In the genomic region with DNA sequence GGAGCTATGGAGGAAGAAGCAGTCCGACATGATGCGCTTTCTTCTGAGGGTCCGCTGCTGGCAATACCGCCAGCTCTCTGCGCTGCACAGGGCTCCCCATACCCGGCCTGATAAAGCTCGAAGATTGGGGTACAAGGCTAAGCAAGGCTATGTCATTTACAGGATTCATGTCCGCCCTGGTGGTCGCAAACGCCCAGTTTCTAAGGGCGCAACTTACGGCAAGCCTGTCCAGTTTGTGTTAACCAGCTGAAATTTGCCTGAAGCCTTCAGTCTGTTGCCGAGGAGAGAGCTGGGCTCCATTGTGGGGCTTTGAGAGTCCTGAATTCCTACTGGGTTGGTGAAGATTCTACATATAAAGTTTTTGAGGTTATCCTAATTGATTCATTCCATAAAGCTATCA, we compare ENCODE assay signal across 18 mouse cellular contexts.
"Had no signal": no experiment of that assay in that cellular context is flagged by ENCODE, and none has a peak within 500 bp of the region (broad histone marks: within the 10 kb centered on the region; RNA-seq: fewer than 3 reads in every experiment).

No protein-coding gene starts in this region.

- H3K36me3 ChIP-seq: kidney, embryonic 15.5 days; limb, embryonic 10.5 days; limb, embryonic 13.5 days; liver, embryonic 12.5 days; liver, embryonic 15.5 days had no signal

- H3K9me3 ChIP-seq: kidney, embryonic 15.5 days; limb, embryonic 10.5 days; limb, embryonic 13.5 days; liver, embryonic 12.5 days; liver, embryonic 15.5 days had no signal

- H3K27ac ChIP-seq: kidney, embryonic 15.5 days; limb, embryonic 10.5 days; limb, embryonic 13.5 days; liver, embryonic 12.5 days; liver, embryonic 15.5 days; stomach, postnatal 0 days had no signal

- ATAC-seq: liver, embryonic 12.5 days had no signal

- H3K4me3 ChIP-seq: kidney, embryonic 15.5 days; limb, embryonic 10.5 days; limb, embryonic 13.5 days; liver, embryonic 12.5 days; liver, embryonic 15.5 days had no signal

- H3K4me2 ChIP-seq: kidney, embryonic 15.5 days; limb, embryonic 13.5 days; liver, embryonic 12.5 days; liver, embryonic 15.5 days; midbrain, embryonic 11.5 days had no signal

- H3K4me1 ChIP-seq: kidney, embryonic 15.5 days; limb, embryonic 10.5 days; liver, embryonic 12.5 days; liver, embryonic 15.5 days had no signal

- H3K9ac ChIP-seq: kidney, embryonic 15.5 days; limb, embryonic 13.5 days; liver, embryonic 12.5 days; liver, embryonic 15.5 days had no signal

- DNase-seq: kidney, adult 8-10 months; kidney, postnatal 10 days; kidney, postnatal 36 days; liver; lung, adult 2 months; lung, postnatal 14 days; lung, postnatal 4 days; midbrain, embryonic 14.5 days; right cerebral cortex, postnatal 14 days; right cerebral cortex, postnatal 4 days; thymus, postnatal 25 days had no signal

- H3K27me3 ChIP-seq: kidney, embryonic 15.5 days; limb, embryonic 13.5 days; liver, embryonic 12.5 days; liver, embryonic 15.5 days had no signal
